Mouse (Mus musculus) ES-E14 (cell line): ENCODE results near the gene Pip4k2b. TPM values are rescaled to one million over a fixed set of nuclear protein-coding genes. Genes with fewer than 3 reads are reported as not detected.
"Not testable (repeated sequence)": the region's sequence is repeated elsewhere in the genome, so short reads cannot be mapped to it uniquely, and the experiment has no call there.

Experiments
- DNase-seq: peaks from one replicate; pipeline ENCODE4 v3.0.0-alpha.2; 2013; ENCODE audit warnings: low read depth, low spot score
- H3K27ac ChIP-seq: 2 replicates; pipeline ENCODE4 v1.5.1; 2012; ENCODE audit warnings: low read depth, mild to moderate bottlenecking, low read length, moderate library complexity, mixed read lengths; ENCODE audit not compliant: poor library complexity, insufficient read depth, severe bottlenecking
- H3K36me3 ChIP-seq: 2 replicates; pipeline ENCODE4 v1.6.1; 2012; ENCODE audit warnings: mild to moderate bottlenecking, low read length, moderate library complexity, mixed read lengths; ENCODE audit not compliant: control insufficient read depth, poor library complexity, insufficient read depth, severe bottlenecking
- H3K4me1 ChIP-seq, 2 experiments: fragments of 150-350 bp in 1 of 2; sonication (generic) in 1 of 2; 2 replicates each; pipeline ENCODE4 v1.6.1; 2012; ENCODE audit warnings: low read length in 2 of 2, mild to moderate bottlenecking in 1 of 2, mixed read lengths in 1 of 2; ENCODE audit not compliant: control insufficient read depth in 2 of 2, insufficient read depth in 2 of 2, poor library complexity in 1 of 2
- H3K4me3 ChIP-seq, 2 experiments: fragments of 150-350 bp in 1 of 2; sonication (generic) in 1 of 2; 2 replicates each; pipeline ENCODE4 v1.5.1; 2012; ENCODE audit warnings: low read length in 2 of 2, low read depth in 1 of 2, mild to moderate bottlenecking in 1 of 2, mixed read lengths in 1 of 2; ENCODE audit not compliant: insufficient read depth in 1 of 2, poor library complexity in 1 of 2, severe bottlenecking in 1 of 2
- H3K9ac ChIP-seq: 2 replicates; pipeline ENCODE4 v1.6.1; 2012; ENCODE audit warnings: low read depth, mild to moderate bottlenecking, low read length, mixed read lengths; ENCODE audit not compliant: poor library complexity, insufficient read depth, severe bottlenecking
- H3K9me3 ChIP-seq: fragments of 150-350 bp; sonication (generic); 2 replicates; pipeline ENCODE4 v1.6.1; 2012; ENCODE audit warnings: low read depth, mild to moderate bottlenecking, low read length; ENCODE audit not compliant: control insufficient read depth, insufficient read depth
- CHD2 ChIP-seq: IDR thresholded peaks from 2 replicates; pipeline ENCODE4 v1.6.1; 2014; ENCODE audit warnings: mild to moderate bottlenecking, low read depth, low read length, inconsistent platforms
- HCFC1 ChIP-seq: IDR thresholded peaks from 2 replicates; pipeline ENCODE4 v1.6.1; 2012; ENCODE audit warnings: low read length, inconsistent platforms, borderline replicate concordance; ENCODE audit not compliant: insufficient read depth
- MAFK ChIP-seq: IDR thresholded peaks from 2 replicates; pipeline ENCODE4 v1.6.1; 2014; ENCODE audit warnings: mild to moderate bottlenecking, low read depth, low read length, inconsistent platforms; ENCODE audit not compliant: insufficient read depth
- ZC3H11A ChIP-seq: IDR thresholded peaks from 2 replicates; pipeline ENCODE4 v1.6.1; 2012; ENCODE audit warnings: low read depth, mild to moderate bottlenecking, inconsistent platforms, low read length, borderline replicate concordance
- ZNF384 ChIP-seq: IDR thresholded peaks from 2 replicates; pipeline ENCODE4 v1.6.1; 2012; ENCODE audit warnings: low read depth, low read length, inconsistent platforms
- in situ Hi-C, 2 experiments: fragments of 600-800 bp; cut with MboI; formaldehyde crosslinking; loops; one replicate each; pipeline ENCODE4 v1.15.1; 2025; ENCODE audit warnings: low sequenced_read_pairs in 2 of 2, inconsistent platforms in 1 of 2; ENCODE audit not compliant: unreplicated experiment in 2 of 2
- total RNA-seq: library from RNA; depleted of rRNA; stranded (reverse); fragments of 300-350 nt; gene quantifications from 2 replicates; pipeline ENCODE4 v1.2.3, GENCODE M21; 2012

Gene Pip4k2b
- total RNA-seq, 1 experiment = 31.3 TPM

DNA sequence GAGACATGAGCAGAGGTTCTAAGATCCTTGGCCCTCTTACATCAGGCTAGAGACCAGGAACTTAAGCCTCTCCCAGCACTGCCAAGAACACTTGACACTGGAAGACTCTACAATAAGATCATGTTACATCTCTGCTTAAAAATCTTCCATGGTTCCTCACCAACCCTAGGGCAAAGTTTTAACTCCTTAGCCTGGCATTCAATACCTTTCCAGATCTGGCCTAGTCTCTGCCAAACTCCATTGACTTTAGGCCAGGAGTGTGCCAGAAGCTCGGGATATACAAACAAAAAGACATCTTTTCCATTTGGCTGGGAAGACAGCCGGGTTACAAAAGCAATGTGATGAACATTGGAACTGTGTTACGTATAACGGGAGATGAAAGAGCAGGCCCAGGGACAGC is 6.9 kb downstream of the Pip4k2b start:
- H3K36me3 ChIP-seq = no peaks in the 10 kb centered on the region; the same call in 1 of the 2 replicates
- no peak for TF ChIP-seq ZNF384
- no peak for TF ChIP-seq HCFC1
- TF ChIP-seq MAFK = no peak
- TF ChIP-seq ZC3H11A = no peak
- no peak for TF ChIP-seq CHD2
- DNase-seq = no peak
- no peak overlapping the region for H3K9ac ChIP-seq
- H3K4me1 ChIP-seq = peaks cover 0 to 17% of the 10 kb centered on the region in 2 experiments; a peak in 2 of 4 replicates
- H3K27ac ChIP-seq = no peak overlapping the region
- in situ Hi-C loops = no loop called here
- no peak overlapping the region for H3K4me3 ChIP-seq
- H3K9me3 ChIP-seq = no peaks in the 10 kb centered on the region

DNA sequence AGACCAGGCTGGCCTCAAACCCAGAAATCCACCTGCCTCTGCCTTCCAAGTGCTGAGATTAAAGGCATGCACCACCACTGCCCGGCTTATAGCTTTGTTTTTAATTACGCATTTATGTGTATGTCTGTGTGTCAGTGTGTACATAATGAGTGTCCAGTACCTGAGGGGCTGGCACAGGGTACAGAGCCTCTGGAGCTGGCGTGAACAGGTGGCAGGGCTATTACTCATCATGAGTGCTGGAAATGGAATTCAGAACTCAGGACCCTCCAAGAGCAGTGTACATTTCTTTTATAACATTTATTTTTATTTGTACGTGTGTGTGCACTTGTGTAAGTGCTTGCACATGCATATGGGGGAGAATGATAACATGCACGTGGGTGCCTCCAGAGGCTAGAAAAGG is 7.9 kb downstream of the Pip4k2b start:
- peaks cover 0 to 11% of the 10 kb centered on the region in 2 experiments; a peak in 2 of 4 replicates for H3K4me1 ChIP-seq
- no peak for TF ChIP-seq MAFK
- no peak overlapping the region for H3K27ac ChIP-seq
- no peak overlapping the region for H3K4me3 ChIP-seq
- no peak overlapping the region for H3K9ac ChIP-seq
- no peaks in the 10 kb centered on the region for H3K9me3 ChIP-seq
- DNase-seq = no peak
- peaks cover 2% of the 10 kb centered on the region; the same call in 1 of the 2 replicates for H3K36me3 ChIP-seq
- in situ Hi-C loops = no loop called here

DNA sequence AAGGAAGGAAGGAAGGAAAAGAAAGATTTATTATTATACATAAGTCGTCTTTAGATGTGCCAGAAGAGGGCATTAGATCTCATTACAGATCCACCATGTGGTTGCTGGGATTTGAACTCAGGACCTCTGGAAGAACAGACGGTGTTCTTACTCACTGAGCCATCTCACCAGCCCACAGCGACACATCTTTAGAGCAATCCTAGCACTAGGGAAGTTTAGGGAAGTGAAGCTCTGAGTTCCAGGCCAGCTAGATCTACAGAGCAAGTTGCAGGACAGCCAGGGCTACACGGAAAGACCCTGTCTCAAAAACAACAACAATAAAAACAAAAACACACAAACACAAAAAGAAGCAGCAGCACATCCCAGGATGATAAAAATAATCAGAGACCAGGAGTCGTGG is 9.7 kb downstream of the Pip4k2b start:
- H3K9ac ChIP-seq, H3K9me3 ChIP-seq, in situ Hi-C loops, H3K4me3 ChIP-seq, DNase-seq, H3K36me3 ChIP-seq, H3K4me1 ChIP-seq, H3K27ac ChIP-seq: not testable (repeated sequence)

DNA sequence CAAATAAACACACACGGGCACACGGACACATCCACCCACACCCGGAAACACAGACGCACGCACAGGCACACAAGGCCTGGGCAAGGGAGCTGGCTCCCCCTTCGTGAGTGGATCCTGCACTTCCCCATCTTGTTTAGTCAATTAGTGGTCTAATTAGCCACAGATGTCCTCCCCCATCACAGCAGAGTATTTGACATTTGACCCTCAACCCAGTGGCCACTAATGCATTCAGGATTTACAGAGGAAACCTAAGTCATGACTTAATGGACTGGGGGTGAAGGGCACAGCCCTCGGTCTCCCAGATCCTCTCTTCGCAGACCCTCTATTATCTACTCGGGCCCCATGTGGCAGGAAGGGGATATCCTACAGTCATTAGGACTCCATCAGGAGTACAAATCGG is 10.8 kb downstream of the Pip4k2b start:
- peaks cover 8% of the 10 kb centered on the region for H3K36me3 ChIP-seq
- H3K9ac ChIP-seq = no peak overlapping the region
- no peak overlapping the region for H3K27ac ChIP-seq
- H3K9me3 ChIP-seq = no peaks in the 10 kb centered on the region
- DNase-seq = no peak
- in situ Hi-C loops = no loop called here
- peaks cover 0 to 2% of the 10 kb centered on the region in 2 experiments; a peak in 1 of 4 replicates for H3K4me1 ChIP-seq
- no peak overlapping the region for H3K4me3 ChIP-seq
- TF ChIP-seq MAFK = no peak
- TF ChIP-seq ZC3H11A = no peak
- TF ChIP-seq ZNF384 = no peak
- no peak for TF ChIP-seq HCFC1

DNA sequence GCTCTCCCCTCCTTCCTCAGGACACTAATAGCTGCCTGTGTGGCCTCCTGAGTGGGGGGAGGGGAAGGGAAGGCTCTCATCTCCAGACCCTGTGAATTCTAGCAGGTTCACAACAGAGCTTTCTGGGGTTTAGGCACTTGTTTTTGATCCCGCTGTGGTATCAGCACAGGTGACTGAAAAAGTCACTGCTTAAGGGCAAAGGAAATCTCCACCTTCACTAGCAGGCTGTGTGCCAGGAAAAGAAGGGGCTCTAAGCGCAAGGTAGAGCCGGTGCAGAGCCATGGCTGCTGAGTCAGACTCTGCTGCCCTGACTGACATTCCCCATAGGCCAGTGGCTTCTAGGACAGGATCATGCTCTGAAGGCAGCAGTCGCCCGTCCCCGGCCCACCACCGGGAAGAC is 15.8 kb downstream of the Pip4k2b start:
- Histone ChIP-seq H3K4me3 (no peak overlapping the region), H3K9ac (no peak overlapping the region), H3K36me3 (peaks cover 31% of the 10 kb centered on the region), H3K27ac (no peak overlapping the region), H3K4me1 (peaks cover 0 to 2% of the 10 kb centered on the region in 2 experiments; a peak in 1 of 4 replicates), H3K9me3 (no peaks in the 10 kb centered on the region)
- TF ChIP-seq HCFC1 = no peak
- no peak for TF ChIP-seq ZC3H11A
- no peak for TF ChIP-seq MAFK
- in situ Hi-C loops = no loop called here
- DNase-seq = no peak
